In genomic region chr10:26754006-26754405, GRCm38 (mm10) we compare ENCODE assay signal across 23 mouse cellular contexts. TPM values are rescaled to one million over a fixed set of nuclear protein-coding genes. Genes with fewer than 3 reads are reported as not detected.
A peak's percentile ranks its signal among the peaks of the same experiment; 100 is the strongest.
DNase-seq lines count a peak whose midpoint lies in the region; ATAC-seq and TF ChIP-seq lines count a peak whose summit lies in the region.
"Had no signal": no experiment of that assay in that cellular context is flagged by ENCODE, and none has a peak within 500 bp of the region (broad histone marks: within the 10 kb centered on the region; RNA-seq: fewer than 3 reads in every experiment).

No protein-coding gene starts in this region.

- H3K4me2 ChIP-seq in liver, embryonic 11.5 days = no peak overlapping the region
- no peak overlapping the region for H3K4me2 ChIP-seq in liver, postnatal 0 days (ENCODE audit: low read depth, low read length)
- H3K4me2 ChIP-seq in liver, embryonic 15.5 days = no peak overlapping the region
- no peak overlapping the region for H3K4me2 ChIP-seq in forebrain, embryonic 12.5 days
- H3K4me2 ChIP-seq: forebrain, embryonic 15.5 days; heart, embryonic 13.5 days; hindbrain, embryonic 12.5 days; hindbrain, embryonic 15.5 days had no signal

- H3K27ac ChIP-seq in liver, embryonic 11.5 days (ENCODE audit: low read depth, low read length) = no peak overlapping the region
- no peak overlapping the region for H3K27ac ChIP-seq in liver, postnatal 0 days (ENCODE audit: low read depth)
- H3K27ac ChIP-seq in liver, embryonic 15.5 days (replicated peaks) = no peak overlapping the region
- no peak overlapping the region for H3K27ac ChIP-seq in forebrain, embryonic 12.5 days
- H3K27ac ChIP-seq: forebrain, embryonic 15.5 days; heart, adult 2 months; heart, embryonic 10.5 days; heart, embryonic 13.5 days; hindbrain, embryonic 12.5 days; hindbrain, embryonic 15.5 days had no signal

- H3K9ac ChIP-seq in liver, embryonic 11.5 days (ENCODE audit: low read depth, low read length) = no peak overlapping the region
- H3K9ac ChIP-seq in liver, postnatal 0 days (replicated peaks) = no peak overlapping the region
- H3K9ac ChIP-seq in liver, embryonic 15.5 days = no peak overlapping the region
- H3K9ac ChIP-seq in forebrain, embryonic 12.5 days = no peak overlapping the region
- H3K9ac ChIP-seq: forebrain, embryonic 15.5 days; heart, embryonic 13.5 days; hindbrain, embryonic 12.5 days; hindbrain, embryonic 15.5 days had no signal

- no peak for DNase-seq in liver, embryonic 11.5 days (ENCODE audit: low spot score)
- DNase-seq in liver, postnatal 0 days = no peak
- DNase-seq in lung, postnatal 14 days = no peak
- DNase-seq: adrenal gland, adult 8-10 months; adrenal gland, postnatal 25 days; B cell, adult 2 months; cerebellum, adult 11-12 months; cerebellum, adult 8-10 months; cerebellum, postnatal 14 days; gastrocnemius, postnatal 25 days; heart, adult 2 months; heart, postnatal 14 days had no signal

- peak; percentile 46; the same call in 1 of the 2 replicates for ATAC-seq in liver, embryonic 11.5 days (replicated peaks; ENCODE audit: low FRiP score)
- no peak for ATAC-seq in liver, postnatal 0 days
- ATAC-seq in erythroid progenitor cell, adult 5-6 weeks (replicated peaks; ENCODE audit: low FRiP score, poor library complexity, severe bottlenecking) = 0 out of 2 replicates have a peak, but pooled peaks have one; percentile 48
- ATAC-seq in liver, embryonic 15.5 days (ENCODE audit: insufficient read depth) = peak; percentile 31; the same call in 1 of the 2 replicates
- peak; percentile 79 for ATAC-seq in megakaryocyte-erythroid progenitor cell, adult 5-6 weeks (replicated peaks; ENCODE audit: low FRiP score, low TSS enrichment, poor library complexity, severe bottlenecking)
- no peak for ATAC-seq in forebrain, embryonic 12.5 days (ENCODE audit: low FRiP score)

- WGBS in liver, embryonic 11.5 days = 58% methylated on average over 6 of the region's 6 CpGs
- WGBS in liver, postnatal 0 days (ENCODE audit: insufficient replicate concordance) = 64% methylated on average over 6 of the region's 6 CpGs
- 29% methylated on average over 6 of the region's 6 CpGs for WGBS in liver, embryonic 15.5 days (ENCODE audit: insufficient replicate concordance)
- 94% methylated on average over 6 of the region's 6 CpGs for WGBS in forebrain, embryonic 12.5 days

- no peaks in the 10 kb centered on the region for H3K27me3 ChIP-seq in liver, embryonic 11.5 days (replicated peaks; ENCODE audit: control insufficient read depth, insufficient read depth, low read length)
- no peaks in the 10 kb centered on the region for H3K27me3 ChIP-seq in liver, postnatal 0 days (ENCODE audit: insufficient read depth, low read length)
- no peaks in the 10 kb centered on the region for H3K27me3 ChIP-seq in liver, embryonic 15.5 days
- H3K27me3 ChIP-seq in forebrain, embryonic 12.5 days = no peaks in the 10 kb centered on the region
- H3K27me3 ChIP-seq: CH12.LX; forebrain, embryonic 15.5 days; heart, embryonic 13.5 days; hindbrain, embryonic 12.5 days; hindbrain, embryonic 15.5 days had no signal

- no peak for TF ChIP-seq CTCF in liver, postnatal 0 days (IDR thresholded peaks at IDR 0.05; ENCODE audit: low read depth)

- H3K4me3 ChIP-seq in liver, embryonic 11.5 days (ENCODE audit: low read depth, low read length) = no peak overlapping the region
- no peak overlapping the region for H3K4me3 ChIP-seq in liver, postnatal 0 days (ENCODE audit: low read depth, low read length)
- H3K4me3 ChIP-seq in liver, embryonic 15.5 days (replicated peaks) = no peak overlapping the region
- H3K4me3 ChIP-seq in forebrain, embryonic 12.5 days (replicated peaks) = no peak overlapping the region
- H3K4me3 ChIP-seq: forebrain, embryonic 15.5 days; heart, adult 2 months; heart, embryonic 10.5 days; heart, embryonic 13.5 days; hindbrain, embryonic 12.5 days; hindbrain, embryonic 15.5 days had no signal

- no peaks in the 10 kb centered on the region for H3K4me1 ChIP-seq in liver, embryonic 11.5 days (replicated peaks; ENCODE audit: control insufficient read depth, insufficient read depth, low read length)
- H3K4me1 ChIP-seq in liver, postnatal 0 days (ENCODE audit: insufficient read depth) = no peaks in the 10 kb centered on the region
- 0 out of 2 replicates have a peak, but pooled peaks cover 5% of the 10 kb centered on the region for H3K4me1 ChIP-seq in liver, embryonic 15.5 days (replicated peaks)
- H3K4me1 ChIP-seq in forebrain, embryonic 12.5 days = peaks cover 6% of the 10 kb centered on the region; the same call in 1 of the 2 replicates
- H3K4me1 ChIP-seq: heart, embryonic 10.5 days; heart, embryonic 13.5 days; hindbrain, embryonic 12.5 days; hindbrain, embryonic 15.5 days had no signal

- no peaks in the 10 kb centered on the region for H3K36me3 ChIP-seq in liver, embryonic 11.5 days (ENCODE audit: control insufficient read depth, insufficient read depth, low read length)
- H3K36me3 ChIP-seq in liver, postnatal 0 days (replicated peaks; ENCODE audit: insufficient read depth, low read length) = no peaks in the 10 kb centered on the region
- no peaks in the 10 kb centered on the region for H3K36me3 ChIP-seq in liver, embryonic 15.5 days (replicated peaks)
- no peaks in the 10 kb centered on the region for H3K36me3 ChIP-seq in forebrain, embryonic 12.5 days (replicated peaks)
- H3K36me3 ChIP-seq: forebrain, embryonic 15.5 days; G1E; heart, embryonic 10.5 days; heart, embryonic 13.5 days; hindbrain, embryonic 12.5 days; hindbrain, embryonic 15.5 days had no signal

- H3K9me3 ChIP-seq in liver, embryonic 11.5 days (ENCODE audit: control insufficient read depth, low read length) = no peaks in the 10 kb centered on the region
- H3K9me3 ChIP-seq in liver, postnatal 0 days (ENCODE audit: low read length) = no peaks in the 10 kb centered on the region
- no peaks in the 10 kb centered on the region for H3K9me3 ChIP-seq in liver, embryonic 15.5 days (replicated peaks)
- no peaks in the 10 kb centered on the region for H3K9me3 ChIP-seq in forebrain, embryonic 12.5 days
- H3K9me3 ChIP-seq: forebrain, embryonic 15.5 days; heart, embryonic 10.5 days; heart, embryonic 13.5 days; hindbrain, embryonic 12.5 days; hindbrain, embryonic 15.5 days had no signal

- no peak for TF ChIP-seq EP300 in liver, postnatal 0 days (IDR thresholded peaks at IDR 0.05; ENCODE audit: low read depth)

RNA-seq across cellular contexts. Expression of gene Arhgap18, which starts 0.8 kb away (rescaled TPM):
- polyA plus RNA-seq in liver, embryonic 11.5 days (2014; fragmentation: Nextera tagmentation; extraction: Ambion mirVana) = 17.1 and 17.9 TPM in 2 replicates
- polyA plus RNA-seq in liver, postnatal 0 days (2015; fragmentation: Nextera tagmentation; extraction: Ambion mirVana) = 8.5 and 8.9 TPM in 2 replicates
- 7.2 and 9.6 TPM in 2 replicates for total RNA-seq in erythroid progenitor cell, adult 5-6 weeks (2015; ENCODE audit: low replicate concordance)
- 8.0 and 11.0 TPM in 2 replicates for total RNA-seq in erythroid progenitor cell, adult 5-6 weeks (2017; ENCODE audit: low replicate concordance)
- polyA plus RNA-seq in liver, embryonic 15.5 days (2015; fragmentation: Nextera tagmentation; extraction: Ambion mirVana) = 7.2 and 7.9 TPM in 2 replicates
- 23.8 and 26.3 TPM in 2 replicates for total RNA-seq in megakaryocyte-erythroid progenitor cell, adult 5-6 weeks (2014; fragmentation: Nextera tagmentation)
- 47.0 and 49.6 TPM in 2 replicates for total RNA-seq in megakaryocyte-erythroid progenitor cell, adult 5-6 weeks (2017)
- 17.9 and 21.7 TPM in 2 replicates for polyA plus RNA-seq in forebrain, embryonic 12.5 days (2016; fragmentation: Nextera tagmentation; extraction: Ambion mirVana)

Comparison
In these comparisons a context has a peak if more than half of its experiments do, and no peak if none do; other contexts are left out.
1. ATAC-seq: peak in liver, embryonic 11.5 days (single experiment), erythroid progenitor cell, adult 5-6 weeks (single experiment), liver, embryonic 15.5 days (single experiment) and megakaryocyte-erythroid progenitor cell, adult 5-6 weeks (single experiment); none in liver, postnatal 0 days (single experiment) and forebrain, embryonic 12.5 days (single experiment).